Comparison of ENCODE assay signal across 8 mouse cellular contexts in genomic region chr14:75834739-75835381, GRCm38 (mm10). TPM values are rescaled to one million over a fixed set of nuclear protein-coding genes. Genes with fewer than 3 reads are reported as not detected.
A peak's percentile ranks its signal among the peaks of the same experiment; 100 is the strongest.
DNase-seq lines count a peak whose midpoint lies in the region; ATAC-seq lines count a peak whose summit lies in the region.

No protein-coding gene starts in this region.

- H3K9ac ChIP-seq in neural tube, embryonic 11.5 days (ENCODE audit: low read length), result peak overlapping the region; percentile 76
- peak overlapping the region; percentile 87 for H3K9ac ChIP-seq in liver, embryonic 16.5 days (ENCODE audit: low read depth, low read length)
- peak overlapping the region; percentile 72 for H3K9ac ChIP-seq in neural tube, embryonic 13.5 days

- ATAC-seq in neural tube, embryonic 11.5 days (ENCODE audit: insufficient read depth, low FRiP score, low TSS enrichment), result 0 out of 2 replicates have a peak, but pooled peaks have one; percentile 15
- peak; percentile 73 for ATAC-seq in inflammation-experienced regulatory T-cells, adult 6 months
- ATAC-seq in liver, embryonic 16.5 days (ENCODE audit: low read depth), result peak; percentile 46
- peak; percentile 25 for ATAC-seq in neural tube, embryonic 13.5 days (ENCODE audit: low read depth)

- H3K9me3 ChIP-seq in neural tube, embryonic 11.5 days (ENCODE audit: control insufficient read depth, low read length), result no peaks in the 10 kb centered on the region
- H3K9me3 ChIP-seq in liver, embryonic 16.5 days (replicated peaks; ENCODE audit: control insufficient read depth, low read length), result no peaks in the 10 kb centered on the region
- no peaks in the 10 kb centered on the region for H3K9me3 ChIP-seq in neural tube, embryonic 13.5 days

- WGBS in neural tube, embryonic 11.5 days, result under 1% methylated on average over 16 of the region's 16 CpGs
- 0% methylated on average over 16 of the region's 16 CpGs for WGBS in liver, embryonic 16.5 days (ENCODE audit: insufficient replicate concordance)
- under 1% methylated on average over 16 of the region's 16 CpGs for WGBS in neural tube, embryonic 13.5 days

- H3K4me3 ChIP-seq in neural tube, embryonic 11.5 days (ENCODE audit: low read depth, low read length), result peak overlapping the region; percentile 34
- peak overlapping the region; percentile 68 for H3K4me3 ChIP-seq in liver, embryonic 16.5 days (ENCODE audit: low read depth, low read length)
- peak overlapping the region; percentile 41 for H3K4me3 ChIP-seq in neural tube, embryonic 13.5 days

- peaks cover 5% of the 10 kb centered on the region; the same call in 1 of the 2 replicates for H3K4me1 ChIP-seq in neural tube, embryonic 11.5 days (ENCODE audit: control insufficient read depth, insufficient read depth, low read length)
- H3K4me1 ChIP-seq in liver, embryonic 16.5 days (ENCODE audit: control insufficient read depth, low read depth, low read length), result peaks cover 59% of the 10 kb centered on the region
- peaks cover 25% of the 10 kb centered on the region for H3K4me1 ChIP-seq in neural tube, embryonic 13.5 days (replicated peaks)

- H3K4me2 ChIP-seq in neural tube, embryonic 11.5 days (ENCODE audit: low read depth), result peak overlapping the region; percentile 99
- H3K4me2 ChIP-seq in liver, embryonic 16.5 days (ENCODE audit: low read depth, low read length), result peak overlapping the region; percentile 99
- H3K4me2 ChIP-seq in neural tube, embryonic 13.5 days, result peak overlapping the region; percentile 72

- peak overlapping the region; percentile 79 for H3K27ac ChIP-seq in neural tube, embryonic 11.5 days (ENCODE audit: low read depth, low read length)
- peak overlapping the region; percentile 91 for H3K27ac ChIP-seq in liver, embryonic 16.5 days (ENCODE audit: low read length)
- H3K27ac ChIP-seq in neural tube, embryonic 13.5 days (replicated peaks), result peak overlapping the region; percentile 85

- DNase-seq in neural tube, embryonic 11.5 days (ENCODE audit: low spot score), result peak; percentile 46
- no peak for DNase-seq in neural tube, embryonic 10.5 days (ENCODE audit: extremely low spot score, low spot score)
- DNase-seq in cerebellum, adult 8-10 months, result peak; percentile 28
- peak; percentile 62 to 64 for DNase-seq in gastrocnemius, adult 8-10 months (ENCODE audit: low spot score in 2 of 2)
- peak; percentile 75 for DNase-seq in thymus, postnatal 10 days (ENCODE audit: low spot score in 2 of 2)

- H3K36me3 ChIP-seq in neural tube, embryonic 11.5 days (ENCODE audit: control insufficient read depth, insufficient read depth, low read length), result no peaks in the 10 kb centered on the region
- no peaks in the 10 kb centered on the region for H3K36me3 ChIP-seq in liver, embryonic 16.5 days (ENCODE audit: control insufficient read depth, insufficient read depth)
- no peaks in the 10 kb centered on the region for H3K36me3 ChIP-seq in neural tube, embryonic 13.5 days

- H3K27me3 ChIP-seq in neural tube, embryonic 11.5 days (ENCODE audit: control insufficient read depth, insufficient read depth, low read length), result no peaks in the 10 kb centered on the region
- no peaks in the 10 kb centered on the region for H3K27me3 ChIP-seq in liver, embryonic 16.5 days (ENCODE audit: control insufficient read depth, insufficient read depth, low read depth, low read length)
- H3K27me3 ChIP-seq in neural tube, embryonic 13.5 days, result no peaks in the 10 kb centered on the region

RNA-seq across cellular contexts. Expression of gene Tpt1, which starts 10.0 kb away (rescaled TPM):
- 993 and 1,049 TPM in 2 replicates for polyA plus RNA-seq in neural tube, embryonic 11.5 days (2014; fragmentation: Nextera tagmentation; extraction: Ambion mirVana)
- 1,000 to 10,000 TPM; 3,387 to 4,149 (median 3,897) TPM for total RNA-seq in gastrocnemius, adult 8-10 months (2022)
- polyA plus RNA-seq in inflammation-experienced regulatory T-cells, adult 6 months (2017; shearing (Covaris generic)), result 1,000 to 10,000 TPM; 1,603 to 2,042 (median 1,729) TPM
- 462 and 509 TPM in 2 replicates for polyA plus RNA-seq in liver, embryonic 16.5 days (2015; fragmentation: Nextera tagmentation; extraction: Ambion mirVana)
- polyA plus RNA-seq in neural tube, embryonic 13.5 days (2015; fragmentation: Nextera tagmentation; extraction: Ambion mirVana), result 917 and 951 TPM in 2 replicates

RNA-seq across cellular contexts. Expression of gene Slc25a30, which starts 48.0 kb away (rescaled TPM):
- 7.5 and 7.9 TPM in 2 replicates for polyA plus RNA-seq in neural tube, embryonic 11.5 days (2014; fragmentation: Nextera tagmentation; extraction: Ambion mirVana)
- total RNA-seq in gastrocnemius, adult 8-10 months (2022), result 10 to 100 TPM in 1 of 4 experiments, 1 to 10 TPM in 3; 5.9 to 12.2 (median 7.2) TPM
- polyA plus RNA-seq in inflammation-experienced regulatory T-cells, adult 6 months (2017; shearing (Covaris generic)), result 10 to 100 TPM; 19.9 to 22.3 (median 21.9) TPM
- polyA plus RNA-seq in liver, embryonic 16.5 days (2015; fragmentation: Nextera tagmentation; extraction: Ambion mirVana), result 1.3 and 1.6 TPM in 2 replicates
- 8.5 and 10.2 TPM in 2 replicates for polyA plus RNA-seq in neural tube, embryonic 13.5 days (2015; fragmentation: Nextera tagmentation; extraction: Ambion mirVana)

Comparison
In these comparisons a context has a peak if more than half of its experiments do, and no peak if none do; other contexts are left out.
1. ATAC-seq: peak in every context shown above with its lines; median percentile 73 in inflammation-experienced regulatory T-cells, adult 6 months; 46 in liver, embryonic 16.5 days; 25 in neural tube, embryonic 13.5 days; 15 in neural tube, embryonic 11.5 days.